Mouse (Mus musculus) lung, postnatal 25 days (tissue): Measurements from ENCODE around the gene Prdm15.

Experiments
- DNase-seq: peaks from one replicate; pipeline ENCODE4 v3.0.0; 2022; ENCODE audit warnings: low spot score

Gene Prdm15

GRCm38 (mm10) chr16:97817414-97817813, 34.2 kb downstream of the Prdm15 start:
- DNase-seq: no peak

GRCm38 (mm10) chr16:97815269-97815668, 36.4 kb downstream of the Prdm15 start:
- no peak for DNase-seq

- DNase-seq: no peak
These were observed 37.6 kb downstream of the Prdm15 start for GRCm38 (mm10) chr16:97814060-97814459.

GRCm38 (mm10) chr16:97808881-97809280, 42.8 kb downstream of the Prdm15 start:
- DNase-seq: no peak

GRCm38 (mm10) chr16:97805646-97806045, 46.0 kb downstream of the Prdm15 start:
- no peak for DNase-seq

- DNase-seq: peak; percentile 83
These were observed 46.7 kb downstream of the Prdm15 start for GRCm38 (mm10) chr16:97804680-97805547.

- no peak for DNase-seq
These were observed 53.4 kb downstream of the Prdm15 start for GRCm38 (mm10) chr16:97797950-97798869.

GRCm38 (mm10) chr16:97797212-97797611, 54.4 kb downstream of the Prdm15 start:
- DNase-seq: no peak

GRCm38 (mm10) chr16:97794256-97794655, 57.4 kb downstream of the Prdm15 start:
- no peak for DNase-seq

GRCm38 (mm10) chr16:97783057-97783456, 68.6 kb downstream of the Prdm15 start:
- DNase-seq: no peak

- peak; percentile 87 for DNase-seq
These were observed 73.2 kb downstream of the Prdm15 start for GRCm38 (mm10) chr16:97778353-97779025.

- peak; percentile 50 for DNase-seq
These were observed 85.1 kb downstream of the Prdm15 start for GRCm38 (mm10) chr16:97766501-97766900.

GRCm38 (mm10) chr16:97764626-97765025, 87.0 kb downstream of the Prdm15 start:
- DNase-seq: no peak

GRCm38 (mm10) chr16:97763990-97764340, 87.7 kb downstream of the Prdm15 start:
- no peak for DNase-seq

GRCm38 (mm10) chr16:97763061-97763989, 88.3 kb downstream of the Prdm15 start, which contains the start of gene Ripk4:
Gene Ripk4 (minus strand): TSS chr16:97763787.
- peak; percentile 73 for DNase-seq

GRCm38 (mm10) chr16:97761782-97762181, 89.9 kb downstream of the Prdm15 start:
- no peak for DNase-seq

- DNase-seq: no peak
These were observed 92.0 kb downstream of the Prdm15 start for GRCm38 (mm10) chr16:97759681-97760080.

GRCm38 (mm10) chr16:97758288-97758687, 93.4 kb downstream of the Prdm15 start:
- DNase-seq: peak; percentile 66

GRCm38 (mm10) chr16:97756460-97756859, 95.2 kb downstream of the Prdm15 start:
- no peak for DNase-seq

- no peak for DNase-seq
These were observed 99.2 kb downstream of the Prdm15 start for GRCm38 (mm10) chr16:97752316-97752941.

- DNase-seq: peak; percentile 88
These were observed 99.8 kb downstream of the Prdm15 start for GRCm38 (mm10) chr16:97751884-97752283.
